Mouse (Mus musculus): Measurements from ENCODE around the gene Sun1. TPM values are rescaled to one million over a fixed set of nuclear protein-coding genes. Genes with fewer than 3 reads are reported as not detected.

Sun1 gene
- polyA plus RNA-seq, 1 experiment = 125 TPM

DNA sequence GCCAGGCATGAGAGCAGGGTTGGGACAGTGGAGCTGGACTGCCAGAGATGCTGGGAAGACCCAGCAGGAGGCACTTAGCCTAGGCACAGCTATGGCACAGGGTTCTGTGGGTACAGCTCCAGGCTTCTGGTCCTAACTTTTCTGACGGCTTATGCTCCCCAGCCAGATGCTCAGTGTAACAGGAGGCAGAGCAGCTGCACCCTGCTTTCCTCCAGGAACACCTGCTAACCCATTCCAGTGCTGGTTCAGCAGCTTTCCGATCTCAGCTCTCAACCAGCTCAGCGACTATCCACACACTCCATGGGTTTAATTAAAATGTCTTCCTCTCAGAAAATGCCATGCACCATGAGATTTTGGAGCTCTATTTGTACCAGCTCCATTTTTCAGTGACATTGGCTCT, 16.3 kb downstream of the Sun1 start:
- Histone ChIP-seq H3K27me3 (ENCODE audit: control insufficient read depth, insufficient read depth, low read length) (no peaks in the 10 kb centered on the region), H3K4me3 (ENCODE audit: control insufficient read depth, low read depth, low read length) (no peak overlapping the region), H3K4me1 (ENCODE audit: control insufficient read depth, insufficient read depth, low read length) (peaks cover under 1% of the 10 kb centered on the region), H3K36me3 (ENCODE audit: control insufficient read depth, insufficient read depth, low read length) (peaks cover 3% of the 10 kb centered on the region), H3K27ac (ENCODE audit: control insufficient read depth, insufficient read depth, low read depth, low read length) (no peak overlapping the region)
- TF ChIP-seq POLR2A (IDR thresholded peaks at IDR 0.05; ENCODE audit: control insufficient read depth, low read depth, low read length) (no peak), CTCF (IDR thresholded peaks at IDR 0.05; ENCODE audit: control insufficient read depth, insufficient read depth, insufficient replicate concordance, low read depth, low read length) (no peak)

DNA sequence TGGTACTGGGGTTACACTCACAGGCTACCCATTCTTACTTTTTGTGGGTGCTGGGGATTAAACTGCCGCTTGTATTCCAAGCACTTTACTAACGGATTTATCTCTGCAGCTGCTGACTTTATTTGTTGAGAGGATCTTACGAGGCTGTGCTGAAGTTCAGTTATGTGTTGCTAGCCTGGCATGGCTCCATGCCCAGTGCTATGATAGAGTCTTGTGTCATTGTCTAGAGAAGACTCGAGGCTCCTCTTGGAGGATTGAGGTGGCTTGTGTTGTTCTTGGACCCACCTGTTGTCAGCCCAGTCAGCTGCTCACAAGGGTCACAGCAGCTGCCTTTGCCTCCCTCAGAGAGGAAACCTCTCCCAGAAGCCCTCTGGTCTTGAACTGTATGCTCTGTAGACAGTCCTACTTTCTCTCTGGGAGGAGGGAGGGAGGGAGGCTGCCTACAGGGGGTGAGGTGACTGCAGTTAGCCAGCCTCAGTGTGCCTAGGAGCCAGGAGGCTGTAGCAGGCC, 19.6 kb downstream of the Sun1 start:
- Histone ChIP-seq H3K36me3 (ENCODE audit: control insufficient read depth, insufficient read depth, low read length) (peaks cover 2% of the 10 kb centered on the region), H3K27ac (ENCODE audit: control insufficient read depth, insufficient read depth, low read depth, low read length) (no peak overlapping the region), H3K4me3 (ENCODE audit: control insufficient read depth, low read depth, low read length) (no peak overlapping the region), H3K27me3 (ENCODE audit: control insufficient read depth, insufficient read depth, low read length) (no peaks in the 10 kb centered on the region), H3K4me1 (ENCODE audit: control insufficient read depth, insufficient read depth, low read length) (no peaks in the 10 kb centered on the region; the same call in 1 of the 2 replicates)
- TF ChIP-seq POLR2A (IDR thresholded peaks at IDR 0.05; ENCODE audit: control insufficient read depth, low read depth, low read length) (no peak), CTCF (IDR thresholded peaks at IDR 0.05; ENCODE audit: control insufficient read depth, insufficient read depth, insufficient replicate concordance, low read depth, low read length) (no peak)

DNA sequence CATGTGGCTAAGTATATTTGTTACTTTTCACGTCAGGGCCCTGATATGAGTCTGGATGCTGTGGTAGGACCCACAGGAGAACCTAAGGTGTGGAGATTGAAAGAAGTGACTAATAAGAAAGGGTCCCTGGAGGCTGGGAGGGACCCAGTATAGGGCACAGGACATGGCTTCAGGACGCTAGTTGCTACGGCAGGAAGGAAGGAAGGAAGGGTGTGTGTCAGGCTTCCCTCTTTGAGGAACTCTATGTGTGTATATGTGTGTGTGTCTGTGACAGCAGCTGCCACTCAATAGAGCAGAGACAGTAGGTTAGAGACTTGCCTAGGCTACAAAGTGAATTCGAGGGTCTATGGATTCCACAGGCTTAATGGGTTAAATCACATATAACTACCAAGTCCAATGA, 20.2 kb downstream of the Sun1 start:
- Histone ChIP-seq H3K27me3 (ENCODE audit: control insufficient read depth, insufficient read depth, low read length) (no peaks in the 10 kb centered on the region), H3K4me1 (ENCODE audit: control insufficient read depth, insufficient read depth, low read length) (no peaks in the 10 kb centered on the region), H3K4me3 (ENCODE audit: control insufficient read depth, low read depth, low read length) (no peak overlapping the region), H3K36me3 (ENCODE audit: control insufficient read depth, insufficient read depth, low read length) (peaks cover 2% of the 10 kb centered on the region), H3K27ac (ENCODE audit: control insufficient read depth, insufficient read depth, low read depth, low read length) (no peak overlapping the region)
- TF ChIP-seq CTCF (IDR thresholded peaks at IDR 0.05; ENCODE audit: control insufficient read depth, insufficient read depth, insufficient replicate concordance, low read depth, low read length) = no peak

DNA sequence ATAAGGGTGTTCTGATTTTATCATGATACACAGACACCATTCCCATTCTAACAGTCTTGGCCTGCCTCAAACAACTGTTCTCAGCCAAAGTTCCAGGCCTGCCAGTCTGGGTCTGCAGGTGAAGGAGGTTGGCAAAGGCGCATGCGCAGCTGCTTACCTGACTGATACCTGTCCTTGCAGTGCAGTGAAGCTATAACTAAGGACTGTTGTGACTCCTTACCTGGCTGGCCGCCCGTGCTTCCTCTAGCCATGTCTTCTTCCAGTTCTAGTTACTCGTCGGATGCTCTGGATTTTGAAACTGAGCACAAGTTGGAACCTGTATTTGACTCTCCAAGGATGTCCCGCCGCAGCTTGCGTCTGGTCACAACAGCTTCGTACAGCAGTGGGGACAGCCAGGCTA, 22.9 kb downstream of the Sun1 start:
- no peaks in the 10 kb centered on the region for H3K4me1 ChIP-seq (ENCODE audit: control insufficient read depth, insufficient read depth, low read length)
- H3K27ac ChIP-seq (ENCODE audit: control insufficient read depth, insufficient read depth, low read depth, low read length) = no peak overlapping the region
- TF ChIP-seq POLR2A (IDR thresholded peaks at IDR 0.05; ENCODE audit: control insufficient read depth, low read depth, low read length) = no peak
- no peak for TF ChIP-seq CTCF (IDR thresholded peaks at IDR 0.05; ENCODE audit: control insufficient read depth, insufficient read depth, insufficient replicate concordance, low read depth, low read length)
- no peaks in the 10 kb centered on the region for H3K27me3 ChIP-seq (ENCODE audit: control insufficient read depth, insufficient read depth, low read length)
- no peak overlapping the region for H3K4me3 ChIP-seq (ENCODE audit: control insufficient read depth, low read depth, low read length)
- H3K36me3 ChIP-seq (ENCODE audit: control insufficient read depth, insufficient read depth, low read length) = peaks cover 7% of the 10 kb centered on the region

DNA sequence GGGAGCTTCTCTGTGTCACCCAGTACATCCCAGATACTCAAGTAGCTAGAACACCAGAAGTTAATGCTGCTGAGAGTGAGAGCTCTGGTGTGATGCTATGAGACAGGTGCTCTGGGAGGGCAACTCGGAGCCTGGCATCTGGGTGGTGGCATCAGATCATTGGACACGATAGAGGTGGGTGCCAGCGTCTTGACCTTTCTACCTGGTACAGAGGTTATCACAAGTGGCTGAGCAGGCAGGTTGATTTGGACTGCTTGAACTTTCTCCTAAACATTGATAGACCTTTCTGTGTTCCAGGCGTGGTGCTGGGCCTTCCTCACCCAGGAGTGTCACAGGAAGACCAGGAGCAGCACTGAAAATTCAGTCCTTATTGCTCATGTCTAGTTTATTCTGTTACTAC, 26.8 kb downstream of the Sun1 start:
- H3K27ac ChIP-seq (ENCODE audit: control insufficient read depth, insufficient read depth, low read depth, low read length) = no peak overlapping the region
- no peaks in the 10 kb centered on the region for H3K4me1 ChIP-seq (ENCODE audit: control insufficient read depth, insufficient read depth, low read length)
- peaks cover 7% of the 10 kb centered on the region for H3K36me3 ChIP-seq (ENCODE audit: control insufficient read depth, insufficient read depth, low read length)
- TF ChIP-seq CTCF (IDR thresholded peaks at IDR 0.05; ENCODE audit: control insufficient read depth, insufficient read depth, insufficient replicate concordance, low read depth, low read length) = no peak
- TF ChIP-seq POLR2A (IDR thresholded peaks at IDR 0.05; ENCODE audit: control insufficient read depth, low read depth, low read length) = no peak
- no peaks in the 10 kb centered on the region for H3K27me3 ChIP-seq (ENCODE audit: control insufficient read depth, insufficient read depth, low read length)
- no peak overlapping the region for H3K4me3 ChIP-seq (ENCODE audit: control insufficient read depth, low read depth, low read length)

DNA sequence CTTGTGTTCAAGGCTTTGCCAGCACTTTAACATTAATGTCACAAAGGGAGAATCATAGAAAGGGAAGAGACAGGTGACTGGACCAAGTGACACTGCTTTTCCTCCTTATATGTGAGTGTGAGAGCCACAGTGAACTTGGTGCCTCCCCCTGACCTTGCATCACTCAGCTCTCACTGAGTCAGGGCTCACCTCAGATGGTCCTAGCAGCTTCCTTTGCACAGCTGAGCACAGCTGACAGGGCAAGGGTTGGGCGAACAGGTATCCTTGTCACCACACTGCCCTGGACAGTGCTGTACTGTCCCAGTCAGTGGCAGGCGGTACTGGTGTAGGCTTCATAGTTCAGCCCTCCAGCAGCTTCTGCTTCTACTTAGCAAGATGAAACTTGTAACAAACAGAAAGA, 27.2 kb downstream of the Sun1 start:
- Histone ChIP-seq H3K4me1 (ENCODE audit: control insufficient read depth, insufficient read depth, low read length) (no peaks in the 10 kb centered on the region), H3K27ac (ENCODE audit: control insufficient read depth, insufficient read depth, low read depth, low read length) (no peak overlapping the region), H3K36me3 (ENCODE audit: control insufficient read depth, insufficient read depth, low read length) (peaks cover 7% of the 10 kb centered on the region), H3K27me3 (ENCODE audit: control insufficient read depth, insufficient read depth, low read length) (no peaks in the 10 kb centered on the region), H3K4me3 (ENCODE audit: control insufficient read depth, low read depth, low read length) (no peak overlapping the region)
- no peak for TF ChIP-seq CTCF (IDR thresholded peaks at IDR 0.05; ENCODE audit: control insufficient read depth, insufficient read depth, insufficient replicate concordance, low read depth, low read length)
- no peak for TF ChIP-seq POLR2A (IDR thresholded peaks at IDR 0.05; ENCODE audit: control insufficient read depth, low read depth, low read length)

DNA sequence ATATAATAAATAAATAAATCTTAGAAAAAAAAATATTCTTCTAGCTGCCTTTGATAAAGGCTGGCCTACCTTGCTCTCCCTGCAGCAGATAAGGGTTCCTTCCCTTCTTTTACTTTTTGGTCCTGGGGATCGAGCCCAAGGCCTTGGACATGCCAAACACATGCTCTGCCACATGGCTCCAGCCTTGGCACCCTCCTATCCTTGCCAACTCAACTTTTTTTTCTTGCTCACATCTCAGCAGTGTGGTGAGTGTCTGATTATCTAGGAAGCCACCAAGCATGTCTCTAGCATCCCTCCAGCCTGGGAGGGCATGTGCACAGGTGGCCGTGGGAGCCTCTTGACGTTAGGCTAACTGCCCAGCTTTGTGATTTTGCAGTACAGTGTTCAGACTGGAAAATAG, 27.9 kb downstream of the Sun1 start:
- TF ChIP-seq POLR2A (IDR thresholded peaks at IDR 0.05; ENCODE audit: control insufficient read depth, low read depth, low read length) (no peak), CTCF (IDR thresholded peaks at IDR 0.05; ENCODE audit: control insufficient read depth, insufficient read depth, insufficient replicate concordance, low read depth, low read length) (no peak)
- peaks cover 7% of the 10 kb centered on the region for H3K36me3 ChIP-seq (ENCODE audit: control insufficient read depth, insufficient read depth, low read length)
- H3K27ac ChIP-seq (ENCODE audit: control insufficient read depth, insufficient read depth, low read depth, low read length) = no peak overlapping the region
- H3K4me1 ChIP-seq (ENCODE audit: control insufficient read depth, insufficient read depth, low read length) = no peaks in the 10 kb centered on the region
- H3K27me3 ChIP-seq (ENCODE audit: control insufficient read depth, insufficient read depth, low read length) = no peaks in the 10 kb centered on the region
- H3K4me3 ChIP-seq (ENCODE audit: control insufficient read depth, low read depth, low read length) = no peak overlapping the region

DNA sequence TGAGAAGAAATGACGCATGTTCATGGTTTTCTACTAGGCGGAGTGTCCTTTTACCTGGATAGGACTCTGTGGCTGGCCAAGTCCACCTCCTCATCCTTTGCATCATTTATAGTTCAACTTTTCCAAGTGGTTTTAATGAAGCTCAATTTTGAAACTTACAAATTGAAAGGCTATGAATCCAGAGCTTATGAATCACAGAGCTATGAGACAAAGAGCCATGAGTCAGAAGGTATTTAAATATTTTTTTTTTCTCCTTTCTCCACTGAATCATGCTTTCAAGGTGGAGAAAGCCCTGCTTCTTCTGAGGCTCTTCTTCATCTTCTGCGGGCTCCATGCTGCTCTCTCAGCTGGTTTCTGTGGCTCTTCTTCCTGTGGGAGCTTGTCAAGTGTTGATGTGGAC, 29.3 kb downstream of the Sun1 start:
- Histone ChIP-seq H3K27ac (ENCODE audit: control insufficient read depth, insufficient read depth, low read depth, low read length) (no peak overlapping the region), H3K27me3 (ENCODE audit: control insufficient read depth, insufficient read depth, low read length) (no peaks in the 10 kb centered on the region), H3K4me1 (ENCODE audit: control insufficient read depth, insufficient read depth, low read length) (no peaks in the 10 kb centered on the region), H3K36me3 (ENCODE audit: control insufficient read depth, insufficient read depth, low read length) (peaks cover 6% of the 10 kb centered on the region), H3K4me3 (ENCODE audit: control insufficient read depth, low read depth, low read length) (no peak overlapping the region)
- TF ChIP-seq POLR2A (IDR thresholded peaks at IDR 0.05; ENCODE audit: control insufficient read depth, low read depth, low read length) = no peak
- TF ChIP-seq CTCF (IDR thresholded peaks at IDR 0.05; ENCODE audit: control insufficient read depth, insufficient read depth, insufficient replicate concordance, low read depth, low read length) = no peak
